In genomic region chr14:120499601-120500000, GRCm38 (mm10) we compare ENCODE assay signal across 13 mouse cellular contexts. TPM values are rescaled to one million over a fixed set of nuclear protein-coding genes. Genes with fewer than 3 reads are reported as not detected.
A peak's percentile ranks its signal among the peaks of the same experiment; 100 is the strongest.
DNase-seq lines count a peak whose midpoint lies in the region; ATAC-seq and TF ChIP-seq lines count a peak whose summit lies in the region.
"Had no signal": no experiment of that assay in that cellular context is flagged by ENCODE, and none has a peak within 500 bp of the region (broad histone marks: within the 10 kb centered on the region; RNA-seq: fewer than 3 reads in every experiment).

No protein-coding gene starts in this region.

- peaks cover 39% of the 10 kb centered on the region for H3K4me1 ChIP-seq in heart, embryonic 10.5 days
- H3K4me1 ChIP-seq in heart, adult 2 months (ENCODE audit: control insufficient read depth, insufficient read depth, low read length), result peaks cover 9% of the 10 kb centered on the region
- peaks cover 5% of the 10 kb centered on the region for H3K4me1 ChIP-seq in limb, embryonic 15.5 days
- H3K4me1 ChIP-seq in limb, embryonic 10.5 days, result 0 out of 2 replicates have a peak, but pooled peaks cover 3% of the 10 kb centered on the region
- 0 out of 2 replicates have a peak, but pooled peaks cover 9% of the 10 kb centered on the region for H3K4me1 ChIP-seq in stomach, embryonic 14.5 days (ENCODE audit: control insufficient read depth, insufficient read depth, low read length)
- H3K4me1 ChIP-seq in stomach, postnatal 0 days (replicated peaks; ENCODE audit: control insufficient read depth, insufficient read depth), result no peaks in the 10 kb centered on the region; the same call in 1 of the 2 replicates
- H3K4me1 ChIP-seq: forebrain, embryonic 15.5 days had no signal

- H3K79me2 ChIP-seq in heart, adult 2 months (replicated peaks; ENCODE audit: control insufficient read depth, insufficient read depth, low read length), result peaks cover 3% of the 10 kb centered on the region

- WGBS in heart, embryonic 10.5 days, result 82% methylated on average over 6 of the region's 6 CpGs
- 72% methylated on average over 6 of the region's 6 CpGs for WGBS in heart, adult 2 months
- WGBS in limb, embryonic 15.5 days, result 80% methylated on average over 6 of the region's 6 CpGs
- WGBS in limb, embryonic 10.5 days, result 96% methylated on average over 6 of the region's 6 CpGs
- 91% methylated on average over 6 of the region's 6 CpGs for WGBS in stomach, embryonic 14.5 days
- 87% methylated on average over 6 of the region's 6 CpGs for WGBS in stomach, postnatal 0 days

- H3K9ac ChIP-seq in heart, adult 2 months (ENCODE audit: low read depth, low read length), result no peak overlapping the region
- no peak overlapping the region for H3K9ac ChIP-seq in limb, embryonic 15.5 days
- no peak overlapping the region for H3K9ac ChIP-seq in stomach, embryonic 14.5 days (replicated peaks; ENCODE audit: low read depth, low read length)
- H3K9ac ChIP-seq in stomach, postnatal 0 days (ENCODE audit: low read length), result no peak overlapping the region
- H3K9ac ChIP-seq: embryonic facial prominence, embryonic 12.5 days; forebrain, embryonic 15.5 days; hindbrain, embryonic 15.5 days had no signal

- TF ChIP-seq EP300 in heart, adult 2 months (IDR thresholded peaks at IDR 0.05; ENCODE audit: insufficient read depth, low read depth, low read length), result no peak
- TF ChIP-seq EP300 in stomach, postnatal 0 days (optimal IDR thresholded peaks at IDR 0.05), result no peak

- 0 out of 2 replicates have a peak, but pooled peaks have one; percentile 40 for ATAC-seq in limb, embryonic 15.5 days (ENCODE audit: insufficient number of reproducible peaks, low FRiP score, low TSS enrichment, low read depth)
- 0 out of 2 replicates have a peak, but pooled peaks have one; percentile 23 for ATAC-seq in stomach, embryonic 14.5 days (ENCODE audit: insufficient number of reproducible peaks, insufficient read depth, low FRiP score, low read depth)
- ATAC-seq in stomach, postnatal 0 days (ENCODE audit: low FRiP score, low TSS enrichment), result no peak

- H3K4me3 ChIP-seq in heart, embryonic 10.5 days, result no peak overlapping the region
- no peak overlapping the region for H3K4me3 ChIP-seq in heart, adult 2 months
- no peak overlapping the region for H3K4me3 ChIP-seq in limb, embryonic 15.5 days
- no peak overlapping the region for H3K4me3 ChIP-seq in limb, embryonic 10.5 days
- H3K4me3 ChIP-seq in stomach, embryonic 14.5 days (ENCODE audit: low read depth, low read length), result no peak overlapping the region
- no peak overlapping the region for H3K4me3 ChIP-seq in stomach, postnatal 0 days (ENCODE audit: low read depth, low read length)
- H3K4me3 ChIP-seq: embryonic facial prominence, embryonic 12.5 days; forebrain, embryonic 15.5 days; hindbrain, embryonic 15.5 days had no signal

- TF ChIP-seq CTCF in heart, adult 2 months (IDR thresholded peaks at IDR 0.05), result no peak
- no peak for TF ChIP-seq CTCF in stomach, postnatal 0 days (IDR thresholded peaks at IDR 0.05; ENCODE audit: low read depth)

- peak; percentile 24 for DNase-seq in heart, embryonic 10.5 days (ENCODE audit: low spot score)
- DNase-seq in heart, adult 2 months, result no peak
- no peak for DNase-seq in limb, embryonic 10.5 days (ENCODE audit: low spot score)
- DNase-seq in stomach, postnatal 0 days (ENCODE audit: low spot score), result no peak
- DNase-seq: adrenal gland, adult 2 months; adrenal gland, postnatal 25 days; gastrocnemius, postnatal 10 days; heart, postnatal 36 days had no signal

- TF ChIP-seq POLR2A in heart, adult 2 months (IDR thresholded peaks at IDR 0.05; ENCODE audit: insufficient read depth, low read depth, low read length), result no peak

- no peaks in the 10 kb centered on the region for H3K9me3 ChIP-seq in heart, embryonic 10.5 days
- H3K9me3 ChIP-seq in limb, embryonic 15.5 days, result no peaks in the 10 kb centered on the region
- H3K9me3 ChIP-seq in limb, embryonic 10.5 days (replicated peaks), result no peaks in the 10 kb centered on the region
- H3K9me3 ChIP-seq in stomach, embryonic 14.5 days (ENCODE audit: control insufficient read depth, low read depth, low read length), result no peaks in the 10 kb centered on the region
- no peaks in the 10 kb centered on the region for H3K9me3 ChIP-seq in stomach, postnatal 0 days (ENCODE audit: control insufficient read depth, low read length)
- H3K9me3 ChIP-seq: embryonic facial prominence, embryonic 12.5 days; forebrain, embryonic 15.5 days; hindbrain, embryonic 15.5 days had no signal

- H3K36me3 ChIP-seq in heart, embryonic 10.5 days, result peaks cover 12% of the 10 kb centered on the region
- no peaks in the 10 kb centered on the region for H3K36me3 ChIP-seq in heart, adult 2 months (ENCODE audit: control insufficient read depth, insufficient read depth, low read length)
- H3K36me3 ChIP-seq in limb, embryonic 15.5 days, result no peaks in the 10 kb centered on the region
- H3K36me3 ChIP-seq in limb, embryonic 10.5 days, result peaks cover 12% of the 10 kb centered on the region
- H3K36me3 ChIP-seq in stomach, embryonic 14.5 days (ENCODE audit: control insufficient read depth, insufficient read depth, low read length), result peaks cover 3% of the 10 kb centered on the region; the same call in 1 of the 2 replicates
- H3K36me3 ChIP-seq in stomach, postnatal 0 days (ENCODE audit: control insufficient read depth, insufficient read depth, low read length), result no peaks in the 10 kb centered on the region; the same call in 1 of the 2 replicates
- H3K36me3 ChIP-seq: hindbrain, embryonic 15.5 days had no signal

- intact Hi-C loops in heart, adult 2 months (cut with DNase I), result no loop called here

- H3K27me3 ChIP-seq in heart, embryonic 10.5 days (ENCODE audit: insufficient read depth, poor library complexity, severe bottlenecking), result no peaks in the 10 kb centered on the region
- H3K27me3 ChIP-seq in heart, adult 2 months (ENCODE audit: control insufficient read depth, insufficient read depth, low read length), result no peaks in the 10 kb centered on the region
- no peaks in the 10 kb centered on the region for H3K27me3 ChIP-seq in limb, embryonic 15.5 days
- no peaks in the 10 kb centered on the region for H3K27me3 ChIP-seq in limb, embryonic 10.5 days (ENCODE audit: low read depth, poor library complexity, severe bottlenecking)
- no peaks in the 10 kb centered on the region for H3K27me3 ChIP-seq in stomach, embryonic 14.5 days (ENCODE audit: control insufficient read depth, insufficient read depth, low read length)
- H3K27me3 ChIP-seq in stomach, postnatal 0 days (ENCODE audit: control insufficient read depth, insufficient read depth, low read length), result no peaks in the 10 kb centered on the region
- H3K27me3 ChIP-seq: embryonic facial prominence, embryonic 12.5 days; forebrain, embryonic 15.5 days; hindbrain, embryonic 15.5 days had no signal

- H3K27ac ChIP-seq in heart, embryonic 10.5 days, result no peak overlapping the region
- H3K27ac ChIP-seq in heart, adult 2 months, result no peak overlapping the region
- H3K27ac ChIP-seq in limb, embryonic 15.5 days, result no peak overlapping the region
- H3K27ac ChIP-seq in limb, embryonic 10.5 days, result no peak overlapping the region
- H3K27ac ChIP-seq in stomach, embryonic 14.5 days (ENCODE audit: low read length), result no peak overlapping the region
- no peak overlapping the region for H3K27ac ChIP-seq in stomach, postnatal 0 days (replicated peaks)
- H3K27ac ChIP-seq: embryonic facial prominence, embryonic 12.5 days; forebrain, embryonic 15.5 days; hindbrain, embryonic 15.5 days had no signal

- H3K4me2 ChIP-seq in limb, embryonic 15.5 days, result no peak overlapping the region
- no peak overlapping the region for H3K4me2 ChIP-seq in stomach, embryonic 14.5 days (replicated peaks; ENCODE audit: low read depth, low read length)
- H3K4me2 ChIP-seq in stomach, postnatal 0 days (replicated peaks; ENCODE audit: low read depth), result no peak overlapping the region
- H3K4me2 ChIP-seq: embryonic facial prominence, embryonic 12.5 days; forebrain, embryonic 15.5 days; hindbrain, embryonic 15.5 days had no signal

RNA-seq across cellular contexts. Expression of gene Rap2a, which starts 21.4 kb away (rescaled TPM):
- polyA plus RNA-seq in heart, embryonic 10.5 days (2016; fragmentation: Nextera tagmentation; extraction: Ambion mirVana), result 11.7 and 12.9 TPM in 2 replicates
- 1 to 10 TPM; 8.9 to 9.3 TPM for total RNA-seq in heart, adult 2 months (2021)
- polyA plus RNA-seq in heart, adult 2 months (2012; rRNA removed), result 8.5 and 11.1 TPM in 2 replicates
- 16.3 and 17.2 TPM in 2 replicates for polyA plus RNA-seq in limb, embryonic 15.5 days (2015; fragmentation: Nextera tagmentation; extraction: Ambion mirVana)
- 7.9 and 8.9 TPM in 2 replicates for polyA plus RNA-seq in limb, embryonic 10.5 days (2016; fragmentation: Nextera tagmentation; extraction: Ambion mirVana)
- polyA plus RNA-seq in stomach, embryonic 14.5 days (2014; fragmentation: Nextera tagmentation; extraction: Ambion mirVana), result 11.9 and 13.0 TPM in 2 replicates
- polyA plus RNA-seq in stomach, postnatal 0 days (2015; fragmentation: Nextera tagmentation; extraction: Ambion mirVana), result 10.3 and 11.7 TPM in 2 replicates
